Mouse (Mus musculus) layer of hippocampus, postnatal 25 days (tissue): Measurements from ENCODE around the gene Atp5b. TPM values are rescaled to one million over a fixed set of nuclear protein-coding genes. Genes with fewer than 3 reads are reported as not detected.
A peak's percentile ranks its signal among the peaks of the same experiment; 100 is the strongest.

Source experiments
- DNase-seq, 2 experiments: peaks; one replicate each; pipeline ENCODE4 v3.0.0; 2022; ENCODE audit warnings: mixed read lengths in 2 of 2, low spot score in 1 of 2; ENCODE audit errors: extremely low spot score in 1 of 2
- total RNA-seq, 2 experiments: library from RNA; stranded (reverse); gene quantifications; 2 replicates each; pipeline ENCODE4 v1.2.3; 2021

Gene Atp5b
- total RNA-seq, 2 experiments from 2014 or later = 1,588 to 1,852 TPM

DNA sequence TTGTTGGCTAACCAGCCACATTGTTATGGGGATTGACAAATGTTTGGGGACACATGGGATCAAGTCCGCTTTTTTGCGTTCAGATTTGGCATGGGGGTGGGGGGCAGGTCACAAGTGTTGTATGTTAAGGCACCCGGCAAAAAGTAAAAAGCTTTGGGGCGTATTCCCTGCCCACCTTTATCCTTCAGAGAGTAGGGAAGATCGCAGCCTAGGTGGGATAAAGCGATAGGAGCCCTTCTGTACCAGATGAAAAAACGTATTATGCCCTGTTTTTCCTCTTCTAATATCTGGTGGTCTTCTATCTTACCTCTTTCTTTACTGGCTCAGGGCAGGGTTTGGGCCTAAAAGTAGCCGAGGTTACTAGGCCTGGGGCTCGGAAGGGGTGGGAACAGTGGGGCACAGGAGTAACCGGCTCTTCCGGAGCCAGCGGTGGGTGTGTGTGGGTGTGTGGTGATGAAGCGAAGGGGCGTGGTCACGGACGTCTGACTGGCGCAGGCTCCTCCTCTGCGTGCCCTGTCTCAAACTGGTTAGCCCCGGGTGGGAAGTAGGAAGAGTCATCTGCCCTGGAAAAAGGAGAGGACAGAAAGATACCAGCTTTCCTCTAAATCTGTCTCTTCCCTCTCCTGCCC, 11.4 kb downstream of the Atp5b start:
- DNase-seq = peak in 1 of 2 experiments; percentile 52

DNA sequence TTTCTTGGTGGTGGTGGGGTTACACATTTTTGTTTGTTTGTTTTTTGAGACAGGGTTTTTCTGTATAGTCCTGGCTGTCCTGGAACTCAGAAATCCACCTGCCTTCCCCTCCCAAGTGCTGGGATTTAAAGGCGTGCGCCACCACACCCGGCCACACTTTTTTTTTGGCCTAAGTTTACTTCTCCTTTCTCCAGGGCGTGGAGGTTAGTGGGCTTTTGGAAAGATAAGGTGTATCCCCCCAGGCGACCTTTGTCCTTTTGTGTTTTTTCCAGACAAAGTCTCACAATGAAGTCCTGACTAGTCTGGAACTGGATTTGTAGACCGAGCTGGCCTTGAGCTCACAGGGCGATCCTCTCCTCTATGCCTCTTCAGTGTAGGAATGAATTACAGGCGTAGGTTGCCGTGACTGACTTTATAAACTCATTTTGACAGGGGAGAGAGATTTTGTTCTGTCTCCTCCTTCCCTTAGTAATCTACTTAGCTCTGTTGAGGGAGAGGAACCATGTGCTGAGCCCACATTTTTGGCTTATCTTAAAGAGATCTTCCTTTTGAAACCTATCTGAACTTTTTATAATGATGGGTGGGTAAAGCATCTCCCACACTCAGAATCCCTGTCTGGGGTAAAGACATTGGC, 12.0 kb downstream of the Atp5b start:
- DNase-seq = no peak

- DNase-seq = no peak
These were observed 13.2 kb downstream of the Atp5b start for GRCm38 (mm10) chr10:128096313-128096692.

DNA sequence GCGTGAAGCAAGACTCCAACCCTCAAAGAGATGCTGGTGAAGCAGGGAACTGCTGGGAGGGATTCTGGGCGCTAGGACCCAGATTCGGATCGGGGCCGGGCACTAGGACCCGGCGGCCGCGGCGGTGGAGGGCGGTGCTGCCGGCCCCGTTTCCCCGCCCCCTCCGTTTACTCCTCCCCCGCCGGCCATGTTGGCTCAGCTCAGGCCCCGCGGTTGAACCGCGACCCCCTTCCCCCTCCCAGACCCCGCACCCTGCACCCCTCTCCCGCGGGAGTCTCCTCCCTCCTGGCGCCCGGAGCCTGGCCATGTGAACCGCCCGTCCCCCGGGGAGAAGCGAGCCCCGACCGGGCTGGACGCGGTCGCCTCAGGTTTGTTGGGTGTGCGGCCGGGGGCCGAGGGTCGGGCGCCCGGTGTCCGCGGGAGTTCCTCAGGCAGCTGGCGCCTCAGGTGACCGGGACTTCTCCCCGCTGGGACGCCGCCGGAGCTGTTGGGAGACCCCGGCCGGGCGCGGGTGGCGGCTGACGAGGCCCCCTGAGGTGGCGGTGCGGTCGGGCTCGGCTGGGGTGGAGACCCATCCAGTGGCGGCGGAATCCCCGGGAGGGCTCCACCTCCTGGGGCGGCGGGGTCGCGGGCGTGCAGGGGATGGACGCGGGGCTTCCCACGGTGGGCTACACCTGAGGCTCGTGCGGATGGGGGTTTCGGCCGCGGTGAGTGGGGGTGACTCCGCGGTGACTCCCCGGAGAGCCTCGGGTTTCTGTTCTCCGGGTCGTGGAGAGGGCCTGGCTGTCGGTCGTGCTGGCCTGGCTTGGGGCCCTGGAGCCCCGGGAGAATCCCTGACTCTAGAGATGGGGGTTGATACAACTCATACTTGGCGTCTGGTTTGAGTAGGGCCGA, 13.9 kb downstream of the Atp5b start:
- peak; percentile 64 to 80 for DNase-seq

DNA sequence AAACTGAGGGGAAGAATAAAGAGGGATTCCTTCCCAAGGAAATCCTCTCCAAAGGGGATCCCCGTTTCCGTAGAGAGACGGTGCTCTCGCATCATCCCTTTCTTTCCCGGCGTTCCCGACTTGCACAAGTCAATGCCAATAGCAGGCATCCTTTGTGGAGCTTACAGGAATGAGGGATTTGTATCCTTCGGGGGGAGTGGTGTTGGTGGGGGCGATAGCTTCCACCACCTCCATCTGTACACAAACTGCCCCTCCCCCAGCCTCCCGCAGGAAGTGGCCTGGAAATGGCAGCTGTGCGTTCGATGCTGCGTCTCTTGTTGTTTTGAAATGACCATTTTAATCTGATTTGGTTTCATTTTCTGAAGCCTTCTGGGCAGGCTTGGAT, 14.5 kb downstream of the Atp5b start:
- peak in 1 of 2 experiments; percentile 56 for DNase-seq

DNA sequence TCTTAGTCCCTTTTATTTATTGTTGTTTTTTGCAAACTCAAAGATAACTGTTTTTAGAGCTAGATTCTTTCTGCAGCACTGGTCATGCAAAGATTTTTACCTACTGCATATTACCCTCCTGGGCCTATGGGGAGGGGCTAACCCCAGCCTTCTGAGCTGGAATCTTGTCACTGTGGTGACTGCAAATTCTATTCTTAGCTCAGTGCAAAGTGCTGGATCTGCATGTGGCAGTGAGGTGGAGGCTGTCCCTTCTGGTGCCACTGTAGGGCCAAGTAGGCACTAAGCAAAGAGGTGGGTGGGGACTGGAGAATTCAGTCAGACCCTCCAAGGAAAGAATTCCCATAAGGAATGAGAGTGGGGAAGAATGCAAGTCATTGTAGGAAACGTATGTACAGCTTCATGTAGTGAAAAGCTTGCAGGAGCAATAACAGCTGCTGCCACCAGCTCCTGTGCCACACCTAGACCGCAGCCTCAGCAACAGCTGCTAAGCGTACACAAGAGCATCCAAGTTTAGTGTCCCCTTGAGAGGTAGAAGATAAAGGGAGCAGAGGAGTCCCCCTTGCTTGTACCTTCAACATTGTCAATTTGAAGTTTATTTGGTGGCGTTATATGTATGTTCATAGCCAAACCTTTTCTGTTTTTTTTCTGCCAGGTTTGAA, 27.2 kb downstream of the Atp5b start:
- DNase-seq = no peak

GRCm38 (mm10) chr10:128111227-128111626, 28.2 kb downstream of the Atp5b start:
- no peak for DNase-seq

GRCm38 (mm10) chr10:128123833-128124232, 40.8 kb downstream of the Atp5b start:
- no peak for DNase-seq

GRCm38 (mm10) chr10:128124831-128125230, 41.8 kb downstream of the Atp5b start:
- DNase-seq = no peak

- DNase-seq = no peak
These were observed 42.9 kb downstream of the Atp5b start for GRCm38 (mm10) chr10:128125951-128126350.

DNA sequence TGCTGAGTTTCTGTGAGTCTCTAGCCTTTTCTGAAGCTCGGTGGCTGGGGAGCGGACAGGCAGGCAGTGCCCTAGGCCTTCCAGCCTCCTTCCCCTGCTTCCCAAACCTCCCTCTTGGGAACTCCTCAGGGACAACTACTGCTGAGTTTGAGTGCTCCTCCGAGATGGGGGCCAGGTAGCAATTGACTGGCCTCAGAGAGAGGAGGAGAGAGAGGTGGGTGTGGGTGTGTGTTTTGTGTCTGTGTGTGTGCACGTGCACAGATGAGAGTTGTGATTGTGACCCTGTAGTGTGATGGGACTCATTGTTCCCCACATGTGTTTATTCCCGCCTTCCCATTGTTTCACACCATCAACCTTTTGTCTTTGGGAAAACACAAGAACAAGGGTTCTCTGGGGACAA, 44.4 kb downstream of the Atp5b start:
- DNase-seq = no peak

DNA sequence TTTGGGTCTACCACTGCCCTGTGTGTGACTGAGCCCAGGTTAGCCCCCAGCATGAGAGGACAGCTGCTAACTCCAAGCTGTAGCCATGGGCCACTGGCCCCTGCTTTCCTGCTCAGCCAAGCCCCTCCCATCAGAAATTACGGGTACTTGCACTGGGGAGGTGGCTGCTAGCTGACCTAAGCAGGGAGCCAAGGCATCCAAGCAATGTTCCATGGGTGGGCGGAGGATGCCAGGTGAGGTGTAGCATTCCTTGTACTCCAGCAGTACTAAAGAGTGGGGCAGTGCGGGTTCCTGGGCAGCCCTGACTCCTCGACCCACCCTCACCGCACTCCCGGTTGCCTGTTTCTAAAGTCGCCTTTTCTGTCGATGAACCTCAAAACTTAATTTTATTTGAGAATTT, 45.1 kb downstream of the Atp5b start:
- DNase-seq = no peak

- DNase-seq = no peak
These were observed 48.2 kb downstream of the Atp5b start for GRCm38 (mm10) chr10:128131297-128131696.

DNA sequence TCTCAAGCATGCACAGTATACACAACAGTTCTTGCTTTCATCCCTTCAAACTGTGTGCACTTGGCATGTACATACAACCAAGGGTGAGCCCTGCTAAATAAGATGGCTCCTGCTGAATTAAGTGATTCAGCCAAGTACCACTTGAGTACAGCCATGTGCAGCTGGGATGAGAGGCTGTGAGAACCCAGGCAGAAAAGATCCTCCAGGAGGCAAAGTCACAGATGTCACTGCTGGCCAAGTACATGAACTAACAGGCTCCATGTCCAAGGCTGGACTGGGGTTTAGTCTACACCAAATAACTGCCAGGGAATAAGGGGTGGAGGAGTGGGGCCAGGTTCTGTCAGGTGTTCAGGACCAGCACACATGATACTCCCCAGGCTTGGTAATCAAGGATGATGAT, 48.7 kb downstream of the Atp5b start:
- DNase-seq = no peak

DNA sequence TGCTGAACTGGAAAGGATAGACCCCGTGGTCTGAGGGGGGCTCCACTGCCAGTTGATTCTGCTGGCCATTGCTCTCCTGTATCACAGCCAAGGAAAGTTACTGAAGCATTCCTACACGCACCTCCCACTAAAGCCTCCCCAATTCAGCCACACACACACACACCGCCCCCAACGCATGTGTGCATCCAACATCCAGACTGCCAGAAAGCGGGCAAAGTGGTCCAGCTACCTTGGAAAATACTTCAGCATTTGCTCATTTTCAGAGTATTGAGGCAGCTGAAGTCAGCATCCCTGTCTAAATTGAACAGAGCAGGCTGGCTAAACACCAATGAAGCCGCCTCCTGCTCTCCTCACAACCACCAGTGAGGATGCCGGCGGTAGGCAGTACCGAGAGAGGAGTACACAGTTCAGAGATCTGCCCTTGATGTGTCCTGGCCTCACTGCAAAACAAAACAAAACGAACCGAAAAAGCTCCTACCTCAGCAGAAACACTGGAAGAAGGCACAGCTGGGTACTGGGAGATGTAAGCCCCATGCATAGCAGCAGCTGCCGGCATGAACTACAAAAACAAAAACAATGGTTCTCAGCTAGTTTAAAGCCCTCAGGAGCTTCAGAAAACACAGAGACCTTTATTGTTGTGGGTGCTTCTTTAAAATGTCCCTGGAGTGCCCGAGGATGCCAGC, 50.7 kb downstream of the Atp5b start:
- DNase-seq = peak; percentile 27 to 32

DNA sequence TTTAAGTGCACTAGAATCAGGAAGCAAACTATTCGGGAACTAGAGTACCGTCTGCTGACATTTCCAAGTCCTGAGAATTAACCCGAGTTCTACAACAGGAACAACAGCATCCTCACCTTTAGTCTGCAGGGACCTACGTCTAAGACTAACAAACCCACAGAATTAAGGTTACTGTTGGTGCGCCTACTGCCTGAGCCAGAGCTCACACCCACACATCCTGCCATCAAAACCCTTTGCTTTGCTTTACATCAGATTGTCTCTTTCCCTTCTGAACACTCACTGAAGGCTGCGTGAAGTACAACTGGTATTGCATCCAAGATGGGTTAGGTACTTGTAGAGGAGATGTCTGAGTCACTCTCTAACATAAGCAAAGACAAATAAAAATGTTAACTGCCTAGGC, 52.3 kb downstream of the Atp5b start:
- DNase-seq = no peak
